Mouse (Mus musculus) mesoderm, embryonic 11.5 days (tissue): ENCODE data around the gene Atg10.

Source experiments
- DNase-seq: peaks from one replicate; pipeline ENCODE4 v3.0.0-alpha.2; 2012; ENCODE audit warnings: low read depth, low spot score

The Atg10 gene

GRCm38 (mm10) chr13:90885856-90886532 is 337.8 kb downstream of the Atg10 start:
- DNase-seq, result no peak
